Mouse (Mus musculus) adrenal gland, postnatal 14 days (tissue): ENCODE data around the gene Satb2. TPM values are rescaled to one million over a fixed set of nuclear protein-coding genes. Genes with fewer than 3 reads are reported as not detected.
"Not testable (repeated sequence)": the region's sequence is repeated elsewhere in the genome, so short reads cannot be mapped to it uniquely, and the experiment has no call there.

Source experiments
- DNase-seq: peaks from one replicate; pipeline ENCODE4 v3.0.0; 2021; ENCODE audit warnings: mixed read lengths
- total RNA-seq: library from RNA; stranded (reverse); gene quantifications from 2 replicates; pipeline ENCODE4 v1.2.3, GENCODE M21; 2021

The Satb2 gene
- total RNA-seq, 1 experiment from 2014 or later = 1.6 TPM

DNA sequence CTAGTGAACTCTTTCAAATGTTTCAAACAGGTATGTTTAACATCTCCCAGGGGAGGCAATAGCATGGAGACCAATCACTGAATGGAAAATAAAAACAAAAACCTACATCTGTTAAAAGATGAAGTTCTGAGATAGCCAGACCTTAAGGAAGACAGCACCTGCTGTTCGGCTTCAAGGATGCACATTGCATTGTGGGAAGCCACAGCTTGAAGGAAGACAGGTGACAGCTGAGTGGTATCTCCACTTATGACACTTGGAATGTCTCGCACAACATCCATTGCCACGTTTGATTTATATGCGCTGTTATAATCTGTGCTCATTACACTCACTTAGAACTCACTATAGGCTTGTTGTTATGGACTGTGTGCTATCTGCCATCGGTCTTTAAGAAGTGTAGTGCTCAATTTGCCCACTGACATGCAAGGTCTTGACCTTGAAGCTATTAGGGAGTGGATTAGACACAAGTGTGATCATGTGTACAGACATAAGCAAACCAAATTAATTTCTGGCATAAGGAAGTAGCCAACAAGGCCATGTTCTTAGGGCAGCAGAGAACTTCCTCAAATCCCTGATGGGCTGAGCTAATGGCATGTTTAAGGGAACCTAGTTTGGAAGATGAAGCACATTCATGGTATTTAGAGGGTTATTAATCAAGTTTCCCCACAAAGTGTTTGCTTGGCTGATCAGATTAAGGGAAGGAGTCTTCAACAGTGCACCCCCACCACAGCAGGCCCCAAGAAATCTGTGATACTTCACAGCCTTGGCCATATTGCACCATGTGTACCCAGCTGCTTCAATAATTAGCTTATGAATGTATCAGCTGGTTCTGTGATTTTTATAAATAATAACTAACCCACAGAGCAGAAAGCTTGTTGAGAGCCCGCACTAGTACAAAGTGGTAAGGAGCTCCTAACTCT is 144.2 kb downstream of the Satb2 start:
- no peak for DNase-seq

DNA sequence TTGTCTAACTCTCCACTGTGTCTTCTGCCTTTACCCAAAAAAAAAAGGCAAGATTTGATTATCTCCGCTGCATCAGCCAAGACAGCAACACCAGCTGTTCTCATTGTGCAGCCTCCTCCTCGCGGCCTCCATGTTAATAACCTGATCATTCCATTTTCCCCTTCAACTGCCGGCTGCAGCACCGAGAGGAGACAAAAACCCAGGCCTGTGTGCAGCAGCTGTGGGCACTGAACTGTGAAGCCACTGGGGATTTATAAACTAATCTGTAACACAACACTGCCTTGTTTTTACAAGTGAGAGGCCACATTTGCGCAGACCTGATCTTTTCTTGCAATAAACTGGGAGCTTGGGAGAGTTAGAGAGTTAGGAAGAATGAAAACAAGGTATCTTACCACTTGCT is 145.1 kb downstream of the Satb2 start:
- no peak for DNase-seq

DNA sequence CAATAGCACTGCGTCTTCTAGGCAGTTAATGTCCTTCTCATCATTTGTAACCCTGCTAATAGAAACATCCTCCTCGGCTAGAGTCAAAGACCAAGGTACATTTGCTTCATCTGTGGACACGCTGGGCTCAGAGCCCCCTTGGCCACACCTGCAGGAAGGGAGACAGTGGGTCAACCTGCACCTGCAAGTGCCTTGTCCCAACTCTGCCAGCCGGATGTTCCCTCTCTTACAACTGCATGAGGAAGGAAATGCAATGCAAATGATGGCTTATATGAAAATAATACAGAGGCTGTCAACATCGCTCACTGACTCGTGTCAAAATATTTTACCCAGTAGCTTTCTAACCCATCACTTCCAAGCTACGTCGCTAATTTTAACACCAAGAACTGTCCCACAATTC is 145.7 kb downstream of the Satb2 start:
- DNase-seq = no peak

DNA sequence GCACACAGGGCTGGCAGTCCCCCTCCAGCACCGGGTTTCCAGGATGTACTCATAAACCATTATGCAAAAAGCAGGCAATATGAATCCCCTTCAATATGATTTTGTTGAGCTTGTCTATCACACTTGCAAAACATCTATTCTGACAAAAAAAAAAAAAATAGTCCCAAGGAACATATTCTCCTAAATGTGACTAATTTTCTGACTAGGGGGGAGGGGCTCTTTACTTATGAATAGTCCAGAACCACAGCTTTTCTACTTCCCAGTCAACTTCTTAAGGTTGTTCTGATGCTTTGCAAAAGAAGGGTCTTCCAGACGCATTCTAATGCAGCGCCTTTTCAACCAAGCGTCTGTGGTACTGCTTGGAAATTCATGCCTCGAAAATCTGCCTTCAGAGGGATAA is 155.7 kb downstream of the Satb2 start:
- no peak for DNase-seq

DNA sequence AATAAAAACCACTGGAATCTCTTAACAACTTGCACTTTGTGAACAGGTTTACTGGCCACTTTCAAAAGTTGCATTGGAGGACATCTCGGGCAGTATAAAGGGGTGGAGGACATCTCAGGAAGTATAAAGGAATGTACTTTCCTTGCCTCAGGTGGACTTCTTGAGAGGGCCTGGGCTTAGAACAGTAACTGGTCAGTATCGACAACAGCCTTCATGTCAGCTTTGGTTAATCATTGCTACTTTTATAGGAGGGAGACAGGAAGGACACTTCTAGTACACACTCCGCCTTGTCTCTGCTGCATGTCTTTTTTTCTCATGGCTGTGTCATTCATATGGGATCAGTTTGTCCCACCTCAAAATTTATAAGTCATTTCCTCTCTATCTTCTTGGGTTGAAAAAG is 156.4 kb downstream of the Satb2 start:
- no peak for DNase-seq

DNA sequence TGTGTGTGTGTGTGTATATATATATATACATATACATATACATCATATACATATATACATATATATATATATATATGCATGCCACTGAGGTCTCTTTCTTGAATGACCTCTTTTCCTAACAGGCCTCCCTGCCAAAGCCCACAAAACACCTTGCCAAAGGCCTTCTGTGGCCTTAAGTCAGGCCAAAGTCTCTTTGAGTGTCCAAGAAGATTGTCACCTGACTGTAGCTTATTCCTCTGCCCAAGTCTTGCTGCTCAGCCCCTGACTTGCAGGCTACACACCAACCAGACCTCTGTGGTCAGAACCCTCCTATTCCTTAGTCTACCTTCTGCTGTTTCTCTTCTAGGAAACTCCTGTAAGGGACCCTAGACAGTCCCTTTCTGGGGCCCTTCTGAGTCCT is 164.9 kb downstream of the Satb2 start:
- DNase-seq = no peak

DNA sequence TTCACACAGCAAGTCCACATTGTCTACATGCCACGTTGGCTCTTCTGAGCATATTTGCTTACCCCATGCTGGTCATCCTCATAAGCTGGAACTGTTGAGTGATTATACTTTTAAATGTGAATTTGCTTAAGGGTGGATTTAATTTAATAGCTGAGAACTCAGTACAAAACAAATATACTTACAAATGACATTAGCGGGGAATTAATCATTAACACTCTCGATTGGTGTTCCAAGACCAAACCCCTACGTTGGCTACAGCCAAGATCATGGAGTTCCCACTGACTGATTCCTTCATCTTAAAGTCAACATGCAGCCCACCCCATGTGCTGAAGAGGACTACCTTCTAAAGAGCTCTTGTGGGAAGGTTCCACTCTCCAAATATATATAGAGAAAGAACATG is 165.5 kb downstream of the Satb2 start:
- no peak for DNase-seq

DNA sequence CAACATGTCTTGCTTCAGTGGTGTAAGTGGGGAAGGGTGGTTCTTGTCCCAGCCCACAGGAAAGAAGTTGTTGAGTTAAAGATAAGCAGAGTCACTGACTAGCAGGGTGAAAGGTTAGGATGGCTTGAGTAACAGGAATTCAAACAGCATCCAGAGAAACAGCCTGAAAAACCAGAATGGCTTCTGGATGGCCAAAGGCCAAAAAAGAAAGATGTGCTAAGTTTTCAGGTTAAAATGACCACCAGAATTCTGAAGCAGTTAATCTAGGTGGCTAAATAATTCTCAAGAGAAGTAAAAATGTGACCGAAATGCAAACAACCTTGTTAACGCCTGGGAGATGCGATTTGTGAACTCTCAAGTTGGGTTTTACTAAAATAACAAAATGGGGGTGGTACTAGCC is 167.0 kb downstream of the Satb2 start:
- DNase-seq = no peak

DNA sequence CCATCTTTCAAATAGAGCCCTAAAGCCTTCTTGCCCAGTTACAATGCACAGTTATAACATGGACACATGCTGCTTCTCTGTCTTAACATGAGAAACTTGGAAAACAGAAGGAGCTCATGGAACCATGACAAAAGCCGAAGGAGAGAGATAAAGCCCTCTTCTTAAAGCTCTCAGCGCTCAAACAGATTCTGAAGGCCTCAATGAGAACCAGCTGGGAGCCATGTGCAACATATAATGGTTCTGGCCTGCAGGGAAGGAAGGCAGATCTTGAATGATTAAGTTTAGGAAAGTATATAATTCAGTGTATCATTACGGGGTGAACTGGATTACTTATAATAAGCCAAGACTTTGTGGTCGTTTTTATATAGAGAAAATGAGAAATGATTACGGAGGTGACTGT is 172.4 kb downstream of the Satb2 start:
- no peak for DNase-seq

DNA sequence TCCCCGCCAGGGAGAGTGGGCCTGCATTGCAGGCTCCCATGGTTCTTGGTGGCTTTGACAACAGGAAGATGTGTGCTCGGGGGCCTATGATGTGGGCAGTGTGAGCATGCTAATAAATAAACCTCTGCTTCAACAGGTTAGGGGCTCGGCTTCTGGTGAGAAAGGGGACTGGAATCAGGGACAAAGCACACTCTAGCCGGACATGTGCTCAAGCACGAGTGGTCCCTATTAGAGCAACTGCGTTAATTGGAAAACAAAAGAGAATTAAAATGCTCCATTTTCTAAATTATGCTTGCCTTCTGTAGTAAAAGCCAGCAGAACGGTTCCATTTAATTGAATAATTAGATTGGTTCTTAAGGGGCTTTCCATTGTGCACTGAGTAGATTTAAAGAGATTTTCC is 177.8 kb downstream of the Satb2 start:
- DNase-seq = no peak

DNA sequence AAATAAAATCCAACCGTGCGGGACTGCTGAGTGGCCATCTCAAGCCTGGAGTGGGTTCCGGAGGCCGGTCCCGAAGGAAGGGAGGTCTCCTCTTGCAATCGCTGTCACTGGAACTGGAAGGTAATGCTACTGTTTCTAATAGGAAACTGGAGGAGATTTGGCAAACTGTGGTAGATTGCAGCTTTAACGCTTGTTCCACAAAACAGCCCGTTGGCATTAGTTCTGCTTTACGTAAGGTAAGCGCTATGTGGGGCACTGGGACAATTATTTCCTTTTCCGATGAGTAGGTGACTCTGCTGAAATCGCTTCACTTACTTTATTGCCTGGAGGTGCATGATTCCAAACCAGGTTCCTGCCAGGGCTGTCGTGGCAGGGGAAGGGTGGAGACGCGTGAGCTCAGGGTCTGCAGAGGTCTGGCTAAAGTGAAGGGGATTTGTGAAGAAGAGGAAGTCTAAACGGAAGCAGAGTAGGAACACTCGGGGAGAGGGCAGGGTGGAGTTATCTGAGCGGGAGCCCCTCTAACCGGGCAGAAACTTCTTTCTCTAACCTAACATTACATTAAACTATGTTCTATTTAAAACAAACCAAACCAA is 183.3 kb downstream of the Satb2 start:
- DNase-seq = no peak

DNA sequence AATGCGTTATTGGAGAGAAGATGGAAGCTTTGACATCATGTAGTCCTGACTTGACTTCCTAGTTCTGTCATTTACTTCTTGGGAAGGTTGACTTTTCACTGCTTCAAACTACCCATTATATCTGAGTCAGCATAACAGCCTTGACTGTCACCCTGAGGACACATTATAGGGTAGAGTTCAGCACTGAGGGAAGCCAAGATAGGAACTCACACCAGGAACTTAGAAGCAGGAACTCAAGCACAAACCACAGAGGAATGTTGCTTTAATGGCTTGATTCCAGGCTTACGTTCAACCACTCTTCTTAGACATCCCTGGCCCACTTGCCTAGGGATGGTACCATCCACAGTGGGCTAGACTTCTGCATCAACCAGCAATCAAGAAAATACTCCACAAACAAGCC is 188.8 kb downstream of the Satb2 start:
- DNase-seq = no peak

DNA sequence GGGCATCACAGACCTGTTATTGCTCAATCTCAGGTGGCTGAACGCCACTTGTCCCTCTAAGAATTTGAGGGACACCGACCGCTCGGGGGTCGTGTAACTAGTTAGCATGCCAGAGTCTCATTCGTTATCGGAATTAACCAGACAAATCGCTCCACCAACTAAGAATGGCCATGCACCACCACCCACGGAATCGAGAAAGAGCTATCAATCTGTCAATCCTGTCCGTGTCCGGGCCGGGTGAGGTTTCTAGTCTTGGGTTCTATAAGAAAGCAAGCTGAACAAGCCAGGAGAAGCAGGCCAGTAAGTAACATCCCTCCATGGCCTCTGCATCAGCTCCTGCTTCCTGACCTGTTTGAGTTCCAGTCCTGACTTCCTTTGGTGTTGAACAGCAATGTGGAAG is 196.3 kb downstream of the Satb2 start:
- not testable (repeated sequence) for DNase-seq

DNA sequence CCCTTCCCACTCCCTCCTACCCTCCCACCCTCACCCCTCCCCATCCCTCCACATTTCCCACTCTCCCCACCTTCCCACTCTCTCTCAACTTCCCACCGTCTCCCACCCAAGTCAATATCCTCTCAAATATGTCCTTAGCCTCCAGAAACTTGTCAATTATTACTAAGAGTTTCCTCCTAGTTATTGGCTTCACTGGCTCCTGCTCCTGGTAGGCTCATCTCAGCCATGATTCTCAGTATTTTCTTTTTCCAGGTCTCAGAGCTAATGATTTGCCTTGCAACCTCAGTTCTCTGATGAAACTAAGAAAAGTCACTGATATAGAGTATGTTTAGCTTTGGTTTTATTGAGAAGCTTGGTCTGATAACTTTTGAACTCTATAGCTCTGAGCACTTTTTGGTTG is 214.2 kb downstream of the Satb2 start:
- DNase-seq = no peak

DNA sequence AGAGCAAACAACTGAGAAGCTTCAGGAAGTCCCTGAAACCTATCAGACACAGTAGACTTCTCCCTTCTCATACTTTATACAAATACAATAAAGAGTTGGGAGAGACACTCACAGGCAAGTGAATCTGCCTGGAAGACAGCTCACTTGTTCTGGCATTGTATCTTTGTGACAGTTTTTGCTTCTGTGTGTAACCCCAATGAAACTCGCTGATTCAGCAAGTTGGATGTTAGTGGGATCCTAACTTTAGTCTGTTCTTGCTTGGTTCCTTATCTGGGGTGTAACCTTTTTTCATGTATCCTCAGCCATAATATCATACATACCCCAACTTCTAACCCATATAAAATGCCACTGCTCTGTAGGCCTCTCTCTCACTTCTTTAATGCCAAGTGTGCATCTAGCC is 216.9 kb downstream of the Satb2 start:
- DNase-seq = no peak

DNA sequence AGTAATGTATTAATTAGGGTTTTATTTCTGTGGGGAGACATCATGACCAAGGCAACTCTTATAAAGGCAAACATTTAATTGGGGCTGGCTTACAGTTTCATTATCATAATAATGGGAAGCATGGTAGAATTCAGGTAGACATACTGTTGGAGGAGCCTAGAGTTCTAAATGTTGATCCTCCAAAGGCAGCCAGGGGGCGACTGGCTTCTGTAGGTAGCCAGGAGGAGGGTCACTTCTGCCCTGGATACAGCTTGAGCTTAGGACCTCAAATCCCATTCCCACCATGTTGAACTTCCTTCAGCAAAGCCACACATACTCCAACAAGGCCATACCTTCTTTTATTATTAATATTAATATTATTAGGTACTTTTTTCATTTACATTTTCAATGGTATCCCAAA is 225.2 kb downstream of the Satb2 start:
- no peak for DNase-seq

DNA sequence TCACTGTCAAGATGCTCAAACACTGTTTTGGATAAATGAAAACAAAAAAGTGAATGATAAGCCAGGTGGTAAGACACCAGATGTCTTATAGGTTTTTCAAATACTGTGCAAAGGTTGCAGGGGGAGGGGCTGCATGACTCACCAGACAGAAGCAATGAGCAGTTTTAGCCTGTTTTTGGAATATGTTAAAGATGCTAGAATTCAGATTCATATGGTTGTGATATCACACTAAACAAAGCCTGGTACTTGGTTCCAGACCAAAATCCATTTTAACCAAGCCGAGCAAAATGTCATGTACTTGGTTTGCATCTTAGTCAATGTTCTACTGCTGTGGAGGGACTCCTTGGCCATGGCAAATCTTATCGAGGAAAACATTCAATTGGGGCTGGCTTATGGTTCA is 227.8 kb downstream of the Satb2 start:
- no peak for DNase-seq

DNA sequence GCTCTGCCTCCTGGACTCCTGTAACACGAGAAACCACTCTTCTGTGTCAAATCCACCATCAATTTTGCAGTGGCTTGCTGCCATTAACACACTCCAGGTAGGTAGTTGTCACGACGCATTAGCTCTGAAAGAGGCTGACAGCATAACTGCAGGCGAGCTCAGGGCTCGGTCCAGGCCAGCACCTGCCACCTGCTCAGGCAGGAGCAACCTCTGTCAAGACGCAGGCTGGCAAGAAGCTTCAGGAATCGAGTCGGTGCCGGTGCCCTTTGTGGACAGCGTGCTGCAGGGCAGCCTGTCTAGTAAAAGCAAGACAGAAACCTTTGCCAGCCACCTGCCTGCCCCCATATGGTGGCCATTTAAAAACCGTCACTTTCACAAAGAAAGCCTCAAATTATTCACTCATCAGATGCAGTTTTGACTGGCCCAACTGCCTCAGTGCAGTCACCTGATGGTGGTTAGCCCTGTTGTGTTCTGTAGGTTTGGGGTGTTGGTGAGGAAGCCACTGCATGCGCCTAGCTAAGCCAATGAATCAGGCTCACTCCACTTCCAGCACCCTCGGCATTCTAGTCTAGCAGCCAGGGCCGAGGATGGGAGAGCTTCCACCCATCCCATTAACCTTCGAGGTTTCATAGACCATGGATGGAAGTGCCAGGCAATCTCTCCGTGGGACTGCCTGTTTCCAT is 228.7 kb downstream of the Satb2 start:
- DNase-seq = no peak

DNA sequence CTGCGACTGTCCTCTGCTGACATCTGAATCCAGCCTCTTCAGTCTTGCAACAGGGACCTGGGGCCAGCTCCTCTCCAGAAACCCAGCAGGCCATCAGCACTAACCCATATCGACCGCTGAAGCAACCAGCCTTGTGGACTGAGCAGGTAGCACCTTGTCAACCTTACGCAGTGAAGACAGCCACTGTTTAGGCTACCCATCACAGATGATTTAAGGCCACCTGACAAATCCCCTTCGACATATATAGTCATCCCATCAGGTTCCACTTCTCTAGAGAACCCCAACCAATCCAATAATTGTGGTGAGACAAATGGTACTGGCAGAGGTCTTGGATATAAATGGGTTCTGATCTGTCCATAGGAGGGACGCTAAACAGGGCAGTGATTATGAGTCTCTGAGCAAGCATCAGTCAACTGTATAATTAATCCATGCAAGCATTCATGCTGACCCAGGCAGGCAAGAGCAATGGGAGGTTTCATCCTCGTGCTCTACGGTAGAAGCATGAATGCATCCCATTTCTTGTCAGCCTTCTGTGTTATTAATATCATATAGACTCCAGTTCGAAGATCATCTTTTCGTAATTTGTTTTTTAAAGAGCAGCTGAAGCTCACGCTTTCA is 229.5 kb downstream of the Satb2 start:
- DNase-seq = no peak
